Mouse (Mus musculus): ENCODE data around the gene 2700049A03Rik. TPM values are rescaled to one million over a fixed set of nuclear protein-coding genes. Genes with fewer than 3 reads are reported as not detected.

Gene 2700049A03Rik
- polyA plus RNA-seq, 1 experiment from 2014 or later: 13.2 TPM

DNA sequence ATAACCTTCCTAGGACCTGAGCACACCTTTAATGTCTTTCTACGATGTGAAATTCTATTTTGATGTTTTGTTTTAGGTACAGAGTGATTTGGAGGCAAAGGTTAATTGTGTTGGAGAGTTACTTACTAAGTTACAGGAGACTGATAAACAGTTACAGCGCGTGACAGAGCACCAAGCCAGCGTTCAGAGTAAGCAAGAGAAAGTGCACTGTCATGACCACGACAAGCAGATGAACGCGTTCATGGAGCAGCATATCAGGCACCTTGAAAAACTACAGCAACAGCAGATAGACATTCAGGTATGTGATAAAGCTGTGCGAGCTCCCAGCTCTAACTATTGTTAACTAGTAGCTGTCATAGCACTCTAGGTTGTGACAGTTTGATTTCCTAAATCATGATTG is 13.5 kb downstream of the 2700049A03Rik start:
- Histone ChIP-seq H3K9ac (ENCODE audit: low read length) (no peak overlapping the region), H3K36me3 (ENCODE audit: control insufficient read depth, insufficient read depth, low read length) (peaks cover 84% of the 10 kb centered on the region), H3K27me3 (replicated peaks; ENCODE audit: control insufficient read depth, insufficient read depth, low read length) (no peaks in the 10 kb centered on the region), H3K4me1 (replicated peaks; ENCODE audit: control insufficient read depth, insufficient read depth, low read length) (no peaks in the 10 kb centered on the region), H3K27ac (ENCODE audit: low read depth) (no peak overlapping the region), H3K4me2 (ENCODE audit: low read length) (no peak overlapping the region), H3K9me3 (ENCODE audit: control insufficient read depth, low read length) (no peaks in the 10 kb centered on the region), H3K4me3 (ENCODE audit: low read depth, low read length) (no peak overlapping the region)
- ATAC-seq (replicated peaks; ENCODE audit: low FRiP score, low TSS enrichment, low read depth) (no peak), DNase-seq (ENCODE audit: low spot score) (no peak)
- 92% methylated on average over 8 of the region's 8 CpGs for WGBS

DNA sequence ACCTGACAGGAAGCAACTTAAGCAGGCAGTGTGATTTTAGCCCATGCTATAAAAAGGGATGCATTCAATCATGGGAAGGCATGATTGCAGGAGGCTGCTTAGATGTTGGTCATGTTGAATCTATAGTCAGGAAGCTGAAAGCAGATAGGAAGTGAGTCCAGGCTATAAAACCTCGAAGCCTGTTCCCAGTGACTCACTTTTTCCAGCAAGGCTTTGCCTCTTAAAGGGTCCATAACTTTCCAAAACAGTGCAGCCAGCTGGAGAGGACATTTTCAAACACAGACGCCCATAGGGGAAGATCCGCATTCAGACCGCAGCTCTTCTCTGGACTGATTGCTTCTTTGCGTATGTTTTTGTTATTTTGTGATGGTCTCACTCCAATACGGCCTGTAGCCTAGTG is 18.3 kb downstream of the 2700049A03Rik start:
- Histone ChIP-seq H3K36me3 (ENCODE audit: control insufficient read depth, insufficient read depth, low read length) (peaks cover 84% of the 10 kb centered on the region), H3K9ac (ENCODE audit: low read length) (no peak overlapping the region), H3K4me1 (replicated peaks; ENCODE audit: control insufficient read depth, insufficient read depth, low read length) (no peaks in the 10 kb centered on the region), H3K27ac (ENCODE audit: low read depth) (no peak overlapping the region), H3K4me3 (ENCODE audit: low read depth, low read length) (no peak overlapping the region), H3K9me3 (ENCODE audit: control insufficient read depth, low read length) (no peaks in the 10 kb centered on the region), H3K4me2 (ENCODE audit: low read length) (no peak overlapping the region), H3K27me3 (replicated peaks; ENCODE audit: control insufficient read depth, insufficient read depth, low read length) (no peaks in the 10 kb centered on the region)
- ATAC-seq (replicated peaks; ENCODE audit: low FRiP score, low TSS enrichment, low read depth): no peak
- no peak for DNase-seq (ENCODE audit: low spot score)
- 95% methylated on average over 6 of the region's 6 CpGs for WGBS

DNA sequence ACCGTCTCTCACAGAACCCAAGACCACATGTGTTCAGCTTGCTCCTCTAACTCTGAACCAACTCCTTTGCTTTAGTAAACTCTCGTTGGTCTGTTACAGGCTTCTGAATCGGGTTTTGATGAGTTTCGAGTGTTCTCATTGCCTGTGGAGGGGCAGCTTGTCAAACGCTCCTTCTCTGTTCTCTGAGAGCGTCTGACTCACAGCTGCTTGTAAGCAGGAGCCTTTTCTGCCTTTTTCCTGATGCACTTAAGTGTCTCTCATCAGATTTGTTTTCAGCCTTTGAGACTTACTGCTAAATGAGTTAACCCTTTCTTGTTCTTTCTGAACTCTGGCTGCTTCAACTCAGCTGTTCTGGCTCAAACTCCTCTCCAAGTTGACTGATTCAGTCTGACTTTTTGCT is 21.3 kb downstream of the 2700049A03Rik start:
- DNase-seq (ENCODE audit: low spot score) (no peak), ATAC-seq (replicated peaks; ENCODE audit: low FRiP score, low TSS enrichment, low read depth) (no peak)
- Histone ChIP-seq H3K27ac (ENCODE audit: low read depth) (no peak overlapping the region), H3K27me3 (replicated peaks; ENCODE audit: control insufficient read depth, insufficient read depth, low read length) (no peaks in the 10 kb centered on the region), H3K9me3 (ENCODE audit: control insufficient read depth, low read length) (no peaks in the 10 kb centered on the region), H3K36me3 (ENCODE audit: control insufficient read depth, insufficient read depth, low read length) (peaks cover 87% of the 10 kb centered on the region), H3K4me2 (ENCODE audit: low read length) (no peak overlapping the region), H3K4me1 (replicated peaks; ENCODE audit: control insufficient read depth, insufficient read depth, low read length) (no peaks in the 10 kb centered on the region), H3K4me3 (ENCODE audit: low read depth, low read length) (no peak overlapping the region), H3K9ac (ENCODE audit: low read length) (no peak overlapping the region)
- WGBS: 87% methylated on average over 6 of the region's 6 CpGs

DNA sequence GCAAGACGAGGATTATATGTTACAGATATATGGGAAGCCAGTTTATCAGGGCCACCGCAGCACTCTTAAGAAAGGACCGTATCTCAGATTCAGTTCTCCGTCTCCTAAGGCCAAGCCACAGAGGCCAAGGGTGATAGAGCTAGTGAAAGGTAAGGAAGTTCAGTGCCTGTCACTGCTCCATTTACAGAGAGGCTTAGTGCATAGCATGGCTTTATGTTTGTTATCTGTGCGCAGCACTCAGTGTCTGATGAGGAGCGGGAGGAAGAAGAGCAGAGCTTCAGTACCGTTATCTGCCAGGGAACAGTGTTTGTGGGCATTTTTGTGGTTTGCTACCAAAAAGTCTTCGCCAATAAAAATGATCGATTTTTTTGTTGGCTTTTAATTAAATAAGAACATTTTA is 27.8 kb downstream of the 2700049A03Rik start:
- H3K27ac ChIP-seq (ENCODE audit: low read depth): no peak overlapping the region
- DNase-seq (ENCODE audit: low spot score) (no peak), ATAC-seq (replicated peaks; ENCODE audit: low FRiP score, low TSS enrichment, low read depth) (no peak)
- no peaks in the 10 kb centered on the region for H3K4me1 ChIP-seq (replicated peaks; ENCODE audit: control insufficient read depth, insufficient read depth, low read length)
- WGBS: 93% methylated on average over 9 of the region's 9 CpGs
- no peak overlapping the region for H3K9ac ChIP-seq (ENCODE audit: low read length)
- peaks cover 67% of the 10 kb centered on the region for H3K36me3 ChIP-seq (ENCODE audit: control insufficient read depth, insufficient read depth, low read length)
- H3K4me2 ChIP-seq (ENCODE audit: low read length): no peak overlapping the region
- H3K4me3 ChIP-seq (ENCODE audit: low read depth, low read length): no peak overlapping the region
- no peaks in the 10 kb centered on the region for H3K9me3 ChIP-seq (ENCODE audit: control insufficient read depth, low read length)
- no peaks in the 10 kb centered on the region for H3K27me3 ChIP-seq (replicated peaks; ENCODE audit: control insufficient read depth, insufficient read depth, low read length)

DNA sequence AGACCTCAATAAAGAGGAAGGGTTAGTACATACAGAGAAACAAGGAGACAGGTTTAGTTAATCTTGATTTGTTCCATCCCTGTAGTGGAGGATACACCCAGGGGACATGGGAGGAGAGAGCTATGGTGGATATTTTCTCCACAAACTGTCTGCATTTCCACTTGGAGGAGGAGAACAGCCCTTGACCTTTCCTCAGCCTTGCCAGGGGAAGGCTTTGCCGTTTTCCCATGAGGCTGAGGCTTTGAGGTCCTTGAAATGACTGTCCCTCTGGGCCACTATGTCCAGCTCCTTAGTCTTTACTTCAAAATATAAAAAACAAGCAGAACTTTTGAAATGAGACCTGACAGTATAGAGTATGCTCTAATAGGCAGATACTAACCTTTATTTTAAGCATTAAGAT is 33.3 kb downstream of the 2700049A03Rik start:
- peaks cover 59% of the 10 kb centered on the region for H3K36me3 ChIP-seq (ENCODE audit: control insufficient read depth, insufficient read depth, low read length)
- no peak for DNase-seq (ENCODE audit: low spot score)
- H3K27me3 ChIP-seq (replicated peaks; ENCODE audit: control insufficient read depth, insufficient read depth, low read length): no peaks in the 10 kb centered on the region
- H3K4me1 ChIP-seq (replicated peaks; ENCODE audit: control insufficient read depth, insufficient read depth, low read length): no peaks in the 10 kb centered on the region
- WGBS: 97% methylated on average over 1 of the region's 1 CpGs
- no peak overlapping the region for H3K27ac ChIP-seq (ENCODE audit: low read depth)
- no peak overlapping the region for H3K4me2 ChIP-seq (ENCODE audit: low read length)
- ATAC-seq (replicated peaks; ENCODE audit: low FRiP score, low TSS enrichment, low read depth): no peak
- H3K9me3 ChIP-seq (ENCODE audit: control insufficient read depth, low read length): no peaks in the 10 kb centered on the region
- no peak overlapping the region for H3K9ac ChIP-seq (ENCODE audit: low read length)
- no peak overlapping the region for H3K4me3 ChIP-seq (ENCODE audit: low read depth, low read length)

DNA sequence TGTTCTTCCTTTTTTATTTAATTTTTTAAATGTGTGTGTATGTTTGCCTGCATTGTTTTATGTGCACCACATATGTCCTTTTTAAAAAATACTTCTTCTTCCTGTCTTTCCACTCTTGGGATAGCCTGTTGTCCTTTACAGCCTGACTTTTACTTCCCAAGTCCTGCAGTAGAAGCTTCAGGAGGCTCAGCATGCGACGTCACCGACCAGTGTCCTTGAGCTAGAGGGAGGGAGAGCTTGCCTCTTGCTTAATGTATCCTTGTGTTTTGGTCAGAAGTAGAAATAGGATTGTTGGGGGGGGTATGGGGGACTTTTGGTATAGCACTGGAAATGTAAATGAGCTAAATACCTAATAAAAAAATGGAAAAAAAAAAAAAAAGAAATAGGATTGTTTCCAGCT is 47.1 kb downstream of the 2700049A03Rik start:
- no peak overlapping the region for H3K27ac ChIP-seq (ENCODE audit: low read depth)
- ATAC-seq (replicated peaks; ENCODE audit: low FRiP score, low TSS enrichment, low read depth): no peak
- no peak overlapping the region for H3K9ac ChIP-seq (ENCODE audit: low read length)
- WGBS: 96% methylated on average over 3 of the region's 3 CpGs
- no peak overlapping the region for H3K4me3 ChIP-seq (ENCODE audit: low read depth, low read length)
- no peaks in the 10 kb centered on the region for H3K4me1 ChIP-seq (replicated peaks; ENCODE audit: control insufficient read depth, insufficient read depth, low read length)
- no peak overlapping the region for H3K4me2 ChIP-seq (ENCODE audit: low read length)
- H3K9me3 ChIP-seq (ENCODE audit: control insufficient read depth, low read length): no peaks in the 10 kb centered on the region
- no peaks in the 10 kb centered on the region for H3K27me3 ChIP-seq (replicated peaks; ENCODE audit: control insufficient read depth, insufficient read depth, low read length)
- DNase-seq (ENCODE audit: low spot score): no peak
- H3K36me3 ChIP-seq (ENCODE audit: control insufficient read depth, insufficient read depth, low read length): peaks cover 80% of the 10 kb centered on the region

DNA sequence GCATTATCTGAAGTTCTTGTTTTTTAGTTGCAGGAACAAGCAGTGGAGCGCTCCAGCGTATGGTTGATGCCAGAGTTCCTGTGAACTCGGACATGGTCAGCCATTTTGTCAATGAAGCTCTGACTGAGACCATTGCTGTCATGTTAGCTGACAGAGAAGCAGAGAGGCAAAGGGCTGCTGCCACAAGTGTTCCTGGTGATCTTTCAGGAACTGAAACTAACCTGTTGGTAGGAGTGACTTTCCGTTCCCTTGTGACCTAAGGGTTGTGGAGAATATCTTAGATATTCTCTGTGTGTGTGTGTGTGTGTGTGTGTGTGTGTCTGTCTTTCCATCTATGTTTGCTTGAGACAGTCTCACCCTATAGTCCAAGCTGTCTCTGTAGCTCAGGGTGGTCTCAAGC is 47.7 kb downstream of the 2700049A03Rik start:
- DNase-seq (ENCODE audit: low spot score): no peak
- H3K4me2 ChIP-seq (ENCODE audit: low read length): no peak overlapping the region
- 94% methylated on average over 4 of the region's 4 CpGs for WGBS
- H3K27me3 ChIP-seq (replicated peaks; ENCODE audit: control insufficient read depth, insufficient read depth, low read length): no peaks in the 10 kb centered on the region
- H3K4me1 ChIP-seq (replicated peaks; ENCODE audit: control insufficient read depth, insufficient read depth, low read length): no peaks in the 10 kb centered on the region
- no peak for ATAC-seq (replicated peaks; ENCODE audit: low FRiP score, low TSS enrichment, low read depth)
- H3K4me3 ChIP-seq (ENCODE audit: low read depth, low read length): no peak overlapping the region
- peaks cover 80% of the 10 kb centered on the region for H3K36me3 ChIP-seq (ENCODE audit: control insufficient read depth, insufficient read depth, low read length)
- H3K9ac ChIP-seq (ENCODE audit: low read length): no peak overlapping the region
- no peak overlapping the region for H3K27ac ChIP-seq (ENCODE audit: low read depth)
- no peaks in the 10 kb centered on the region for H3K9me3 ChIP-seq (ENCODE audit: control insufficient read depth, low read length)

DNA sequence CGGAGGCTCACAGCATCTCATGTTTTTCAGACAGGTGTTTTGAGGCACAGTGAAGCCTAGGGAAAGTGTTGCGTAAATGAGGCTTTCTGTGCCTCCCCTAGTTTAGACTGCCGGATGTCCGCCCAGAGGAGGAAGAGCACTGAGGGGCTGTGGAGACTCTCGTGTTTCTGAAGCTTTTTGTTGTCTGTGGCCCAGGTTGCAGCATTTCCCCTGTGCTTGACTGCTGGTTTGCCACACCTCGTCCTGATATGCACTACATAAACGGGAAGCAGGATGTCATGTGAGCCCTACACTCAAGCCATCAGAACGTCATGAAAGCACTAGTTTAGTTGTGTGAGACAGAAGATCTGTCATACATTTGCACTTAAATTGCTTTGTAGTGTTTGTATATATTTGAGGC is 56.1 kb downstream of the 2700049A03Rik start:
- no peak for ATAC-seq (replicated peaks; ENCODE audit: low FRiP score, low TSS enrichment, low read depth)

DNA sequence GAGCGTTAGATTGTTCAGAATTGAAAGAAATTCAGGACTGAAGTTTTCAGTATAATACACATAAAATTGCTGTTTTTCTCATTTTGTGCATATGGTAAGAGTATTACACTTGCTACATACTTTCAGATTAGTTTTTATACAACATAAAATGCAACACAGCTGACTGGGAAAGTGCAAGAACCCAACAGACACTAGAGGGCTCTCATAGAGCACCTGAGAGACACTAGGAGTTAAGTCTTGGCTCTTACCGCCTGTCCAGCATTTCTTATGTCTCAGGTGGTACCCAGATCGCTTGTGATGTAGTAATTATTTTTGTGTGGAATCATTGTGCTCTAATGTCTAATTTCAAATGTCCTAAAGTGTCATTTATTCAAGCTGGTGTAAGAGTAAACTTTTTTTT is 61.0 kb downstream of the 2700049A03Rik start:
- WGBS: 58% methylated on average over 3 of the region's 3 CpGs
- DNase-seq (ENCODE audit: low spot score): no peak
- Histone ChIP-seq H3K27ac (ENCODE audit: low read depth) (no peak overlapping the region), H3K36me3 (ENCODE audit: control insufficient read depth, insufficient read depth, low read length) (peaks cover 38% of the 10 kb centered on the region), H3K4me2 (ENCODE audit: low read length) (no peak overlapping the region), H3K27me3 (replicated peaks; ENCODE audit: control insufficient read depth, insufficient read depth, low read length) (no peaks in the 10 kb centered on the region), H3K9me3 (ENCODE audit: control insufficient read depth, low read length) (no peaks in the 10 kb centered on the region), H3K4me3 (ENCODE audit: low read depth, low read length) (no peak overlapping the region), H3K4me1 (replicated peaks; ENCODE audit: control insufficient read depth, insufficient read depth, low read length) (no peaks in the 10 kb centered on the region; the same call in 1 of the 2 replicates), H3K9ac (ENCODE audit: low read length) (no peak overlapping the region)
- ATAC-seq (replicated peaks; ENCODE audit: low FRiP score, low TSS enrichment, low read depth): no peak

More for the DNA sequence above, 56.1 kb downstream of the 2700049A03Rik start:
- Histone ChIP-seq H3K36me3 (ENCODE audit: control insufficient read depth, insufficient read depth, low read length) (peaks cover 78% of the 10 kb centered on the region), H3K9ac (ENCODE audit: low read length) (no peak overlapping the region), H3K27ac (ENCODE audit: low read depth) (no peak overlapping the region), H3K4me2 (ENCODE audit: low read length) (no peak overlapping the region), H3K27me3 (replicated peaks; ENCODE audit: control insufficient read depth, insufficient read depth, low read length) (no peaks in the 10 kb centered on the region), H3K4me3 (ENCODE audit: low read depth, low read length) (no peak overlapping the region), H3K9me3 (ENCODE audit: control insufficient read depth, low read length) (no peaks in the 10 kb centered on the region), H3K4me1 (replicated peaks; ENCODE audit: control insufficient read depth, insufficient read depth, low read length) (no peaks in the 10 kb centered on the region)
- WGBS: 62% methylated on average over 8 of the region's 8 CpGs
- no peak for DNase-seq (ENCODE audit: low spot score)
